Mouse (Mus musculus) embryonic facial prominence, embryonic 13.5 days (tissue): Measurements from ENCODE around the gene Gm14296. TPM values are rescaled to one million over a fixed set of nuclear protein-coding genes. Genes with fewer than 3 reads are reported as not detected.
"Not testable (repeated sequence)": the region's sequence is repeated elsewhere in the genome, so short reads cannot be mapped to it uniquely, and the experiment has no call there.

ENCODE experiments used
- ATAC-seq: fragments of 200-750 bp; cut with Nextera tagmentation; 2 replicates; pipeline ENCODE4 v1.8.0; 2017; ENCODE audit warnings: low read depth; ENCODE audit not compliant: insufficient number of reproducible peaks, insufficient read depth, low FRiP score, low TSS enrichment
- H3K27ac ChIP-seq: fragments of 300-500 bp; sonication (generic); 2 replicates; pipeline ENCODE4 v1.5.1; 2015; ENCODE audit warnings: moderate library complexity, mild to moderate bottlenecking, inconsistent platforms
- H3K27me3 ChIP-seq: fragments of 300-500 bp; sonication (generic); 2 replicates; pipeline ENCODE4 v1.6.1; 2015; ENCODE audit warnings: mild to moderate bottlenecking, inconsistent platforms
- H3K36me3 ChIP-seq: fragments of 300-500 bp; sonication (generic); 2 replicates; pipeline ENCODE4 v1.6.1; 2015; ENCODE audit warnings: mild to moderate bottlenecking, inconsistent platforms
- H3K4me1 ChIP-seq: fragments of 300-500 bp; sonication (generic); 2 replicates; pipeline ENCODE4 v1.6.1; 2015; ENCODE audit warnings: inconsistent platforms
- H3K4me2 ChIP-seq: fragments of 300-500 bp; sonication (generic); 2 replicates; pipeline ENCODE4 v1.6.1; 2015; ENCODE audit warnings: moderate library complexity, mild to moderate bottlenecking, inconsistent platforms
- H3K4me3 ChIP-seq: fragments of 300-500 bp; sonication (generic); 2 replicates; pipeline ENCODE4 v1.5.1; 2015; ENCODE audit warnings: mild to moderate bottlenecking, inconsistent platforms
- H3K9ac ChIP-seq: fragments of 300-500 bp; sonication (generic); 2 replicates; pipeline ENCODE4 v1.6.1; 2015; ENCODE audit warnings: mild to moderate bottlenecking, inconsistent platforms
- H3K9me3 ChIP-seq: fragments of 300-500 bp; sonication (generic); 2 replicates; pipeline ENCODE4 v1.6.1; 2016; ENCODE audit warnings: inconsistent platforms
- WGBS: fragments of 180-500 bp; shearing (Covaris S2); methylation state at CpG from one replicate; pipeline ENCODE4 v1.1.7; 2015; ENCODE audit warnings: mixed read lengths; 5-methylcytosine and 5-hydroxymethylcytosine counted together
- polyA plus RNA-seq: library from polyadenylated mRNA; unstranded; fragments of >200 nt; fragmentation: Nextera tagmentation; extraction: Ambion mirVana; gene quantifications from 2 replicates; pipeline ENCODE4 v1.2.1, GENCODE M21; 2015

Gm14296 gene
- 8.8 and 16.8 TPM in 2 replicates for polyA plus RNA-seq

GRCm38 (mm10) chr2:176927709-176928108, at the start of gene Gm14296:
Gm14296 (minus strand) TSS chr2:176927809.
- not testable (repeated sequence) for ATAC-seq, H3K9me3 ChIP-seq, H3K27me3 ChIP-seq, H3K36me3 ChIP-seq, H3K4me2 ChIP-seq, H3K9ac ChIP-seq, H3K27ac ChIP-seq, H3K4me3 ChIP-seq, H3K4me1 ChIP-seq
- WGBS: no CpG with 5 or more reads among the region's 2 CpGs

- not testable (repeated sequence) for H3K27ac ChIP-seq, H3K4me3 ChIP-seq, H3K4me1 ChIP-seq, H3K27me3 ChIP-seq, H3K9me3 ChIP-seq, H3K36me3 ChIP-seq, ATAC-seq, H3K9ac ChIP-seq, H3K4me2 ChIP-seq
- no CpG with 5 or more reads among the region's 1 CpGs for WGBS
Observed at GRCm38 (mm10) chr2:176905464-176905863, 22.1 kb downstream of the Gm14296 start.

Other genes with a start within 250 kb of the Gm14296 start
- 34.4 and 38.0 TPM in 2 replicates for gene Gm14305, start 219.5 kb downstream of the Gm14296 start, polyA plus RNA-seq
- 13.9 and 17.5 TPM in 2 replicates for gene Gm14295, start 129.2 kb downstream of the Gm14296 start, polyA plus RNA-seq
- not detected in 2 replicates for gene Gm14408, start 96.7 kb downstream of the Gm14296 start, polyA plus RNA-seq
- gene Gm14419, start 73.1 kb upstream of the Gm14296 start, polyA plus RNA-seq: 10.0 and 13.3 TPM in 2 replicates
- gene Gm14401, start 146.5 kb upstream of the Gm14296 start, polyA plus RNA-seq: 0.80 TPM in 1 of 2 replicates, not detected in the other